14 mouse cellular contexts compared by ENCODE assay signal in genomic region chrX:73568342-73568741, GRCm38 (mm10).
DNase-seq lines count a peak whose midpoint lies in the region; ATAC-seq and TF ChIP-seq lines count a peak whose summit lies in the region.
"Had no signal": no experiment of that assay in that cellular context is flagged by ENCODE, and none has a peak within 500 bp of the region (broad histone marks: within the 10 kb centered on the region; RNA-seq: fewer than 3 reads in every experiment).

No protein-coding gene starts in this region.

- H3K9ac ChIP-seq in liver, adult 2 months (ENCODE audit: low read depth, low read length) = no peak overlapping the region
- H3K9ac ChIP-seq in liver, embryonic 12.5 days = no peak overlapping the region
- H3K9ac ChIP-seq: intestine, embryonic 15.5 days; lung, embryonic 15.5 days had no signal

- H3K4me1 ChIP-seq in liver, adult 2 months (ENCODE audit: control insufficient read depth, insufficient read depth, low read length) = peaks cover 7% of the 10 kb centered on the region
- peaks cover 8% of the 10 kb centered on the region for H3K4me1 ChIP-seq in liver, embryonic 12.5 days
- H3K4me1 ChIP-seq: intestine, embryonic 15.5 days; lung, embryonic 15.5 days had no signal

- H3K79me2 ChIP-seq in liver, adult 2 months (ENCODE audit: control insufficient read depth, insufficient read depth, low read length) = no peaks in the 10 kb centered on the region

- TF ChIP-seq CTCF in liver, adult 2 months (IDR thresholded peaks at IDR 0.05; ENCODE audit: low read depth, low read length) = no peak
- no peak for TF ChIP-seq CTCF in layer of hippocampus, adult 2 months (conservative IDR thresholded peaks at IDR 0.05)

- H3K9me3 ChIP-seq in liver, embryonic 12.5 days (replicated peaks) = no peaks in the 10 kb centered on the region
- H3K9me3 ChIP-seq: hindbrain, embryonic 10.5 days; intestine, embryonic 15.5 days; lung, embryonic 15.5 days had no signal

- H3K36me3 ChIP-seq in liver, adult 2 months (ENCODE audit: control insufficient read depth, insufficient read depth, low read length) = no peaks in the 10 kb centered on the region
- H3K36me3 ChIP-seq in liver, embryonic 12.5 days = no peaks in the 10 kb centered on the region
- H3K36me3 ChIP-seq: hindbrain, embryonic 10.5 days; intestine, embryonic 15.5 days; lung, embryonic 15.5 days had no signal

- whole genome bisulfite sequencing in liver, adult 2 months = 10% methylated on average over 1 of the region's 1 CpGs
- 60% methylated on average over 1 of the region's 1 CpGs for WGBS in liver, embryonic 12.5 days (ENCODE audit: insufficient replicate concordance)

- DNase-seq in embryo, embryonic 10.5 days (ENCODE audit: low spot score) = peak; percentile 1
- no peak for DNase-seq in embryo, embryonic 10 days (ENCODE audit: low spot score)
- DNase-seq in liver, adult 2 months (ENCODE audit: extremely low read depth, low read depth, low spot score) = peak; percentile 79
- peak; percentile 25 for DNase-seq in MN1 (ENCODE audit: low spot score)
- peak; percentile 51 to 63 for DNase-seq in kidney, postnatal 36 days
- DNase-seq in frontal cortex, postnatal 10 days (ENCODE audit: low spot score in 2 of 2) = no peak
- no peak for DNase-seq in layer of hippocampus, adult 2 months (ENCODE audit: low spot score in 2 of 2)
- DNase-seq: adrenal gland, adult 8-10 months; cerebellum, postnatal 10 days had no signal

- H3K27me3 ChIP-seq in liver, adult 2 months (ENCODE audit: control insufficient read depth, insufficient read depth, low read length) = no peaks in the 10 kb centered on the region
- H3K27me3 ChIP-seq in liver, embryonic 12.5 days (replicated peaks) = peaks cover 34% of the 10 kb centered on the region
- H3K27me3 ChIP-seq: intestine, embryonic 15.5 days; lung, embryonic 15.5 days had no signal

- no peak for TF ChIP-seq POLR2A in liver, adult 2 months (IDR thresholded peaks at IDR 0.05; ENCODE audit: extremely low read depth, insufficient read depth, low read length)

- 0 out of 2 replicates have a peak overlapping the region, but pooled peaks have one; percentile 32 for H3K27ac ChIP-seq in liver, adult 2 months (replicated peaks; ENCODE audit: insufficient read depth, low read depth, low read length)
- no peak overlapping the region for H3K27ac ChIP-seq in liver, embryonic 12.5 days
- no peak overlapping the region for H3K27ac ChIP-seq in layer of hippocampus, adult 2 months
- H3K27ac ChIP-seq: hindbrain, embryonic 10.5 days; intestine, embryonic 15.5 days; lung, embryonic 15.5 days had no signal

- H3K4me2 ChIP-seq in liver, embryonic 12.5 days = no peak overlapping the region
- H3K4me2 ChIP-seq: intestine, embryonic 15.5 days; lung, embryonic 15.5 days; midbrain, embryonic 11.5 days had no signal

- ATAC-seq in liver, embryonic 12.5 days = no peak
- ATAC-seq: intestine, embryonic 15.5 days had no signal

- H3K4me3 ChIP-seq in liver, adult 2 months (ENCODE audit: insufficient read depth, low read depth, low read length) = no peak overlapping the region
- no peak overlapping the region for H3K4me3 ChIP-seq in liver, embryonic 12.5 days
- H3K4me3 ChIP-seq in layer of hippocampus, adult 2 months = no peak overlapping the region
- H3K4me3 ChIP-seq: hindbrain, embryonic 10.5 days; intestine, embryonic 15.5 days; lung, embryonic 15.5 days had no signal

Comparison
In these comparisons a context has a peak if more than half of its experiments do, and no peak if none do; other contexts are left out.
1. DNase-seq: peak in embryo, embryonic 10.5 days (single experiment), liver, adult 2 months (single experiment), MN1 (single experiment) and kidney, postnatal 36 days (2 of 2); none in embryo, embryonic 10 days (single experiment), frontal cortex, postnatal 10 days (0 of 2) and layer of hippocampus, adult 2 months (0 of 2).